Mouse (Mus musculus): ENCODE data around the gene Atp1a3. TPM values are rescaled to one million over a fixed set of nuclear protein-coding genes. Genes with fewer than 3 reads are reported as not detected.

Atp1a3 gene
- polyA plus RNA-seq, 1 experiment from 2014 or later = 0.54 TPM

Small RNA genes within 50 kb of the gene (microRNA-seq; reads per million reads assigned to microRNA genes)
- gene Mir7046 (not detected), gene Mir7047 (not detected)

Other genes starting within 250 kb of the Atp1a3 start
- gene Cd177, start 245.6 kb downstream of the Atp1a3 start, polyA plus RNA-seq (2015; fragmentation: Nextera tagmentation; extraction: Ambion mirVana) = 0.13 and 0.27 TPM in 2 replicates
- 0.20 TPM in 1 of 2 replicates, not detected in the other for gene Ceacam10, start 228.8 kb downstream of the Atp1a3 start, polyA plus RNA-seq (2015; fragmentation: Nextera tagmentation; extraction: Ambion mirVana)
- 7.4 and 8.9 TPM in 2 replicates for gene Gm9844, start 143.7 kb downstream of the Atp1a3 start, polyA plus RNA-seq (2015; fragmentation: Nextera tagmentation; extraction: Ambion mirVana)
- gene Lypd4, start 136.0 kb downstream of the Atp1a3 start, polyA plus RNA-seq (2015; fragmentation: Nextera tagmentation; extraction: Ambion mirVana) = not detected in 2 replicates
- gene Dmrtc2, start 135.9 kb downstream of the Atp1a3 start, polyA plus RNA-seq (2015; fragmentation: Nextera tagmentation; extraction: Ambion mirVana) = not detected in 2 replicates
- 1,190 and 1,237 TPM in 2 replicates for gene Rps19, start 121.6 kb downstream of the Atp1a3 start, polyA plus RNA-seq (2015; fragmentation: Nextera tagmentation; extraction: Ambion mirVana)
- 0.15 and 0.21 TPM in 2 replicates for gene Cd79a, start 108.6 kb downstream of the Atp1a3 start, polyA plus RNA-seq (2015; fragmentation: Nextera tagmentation; extraction: Ambion mirVana)
- gene Arhgef1, start 103.0 kb downstream of the Atp1a3 start, polyA plus RNA-seq (2015; fragmentation: Nextera tagmentation; extraction: Ambion mirVana) = 59.2 and 92.5 TPM in 2 replicates
- not detected in 2 replicates for gene Gm4881, start 61.5 kb downstream of the Atp1a3 start, polyA plus RNA-seq (2015; fragmentation: Nextera tagmentation; extraction: Ambion mirVana)
- 211 and 225 TPM in 2 replicates for gene Rabac1, start 33.2 kb downstream of the Atp1a3 start, polyA plus RNA-seq (2015; fragmentation: Nextera tagmentation; extraction: Ambion mirVana)
- gene Grik5, start 66.4 kb upstream of the Atp1a3 start, polyA plus RNA-seq (2015; fragmentation: Nextera tagmentation; extraction: Ambion mirVana) = 2.4 and 4.4 TPM in 2 replicates
- 15.4 and 23.0 TPM in 2 replicates for gene Zfp574, start 66.6 kb upstream of the Atp1a3 start, polyA plus RNA-seq (2015; fragmentation: Nextera tagmentation; extraction: Ambion mirVana)
- 0.49 and 1.9 TPM in 2 replicates for gene Pou2f2, start 173.8 kb upstream of the Atp1a3 start, polyA plus RNA-seq (2015; fragmentation: Nextera tagmentation; extraction: Ambion mirVana)
- gene Dedd2, start 214.7 kb upstream of the Atp1a3 start, polyA plus RNA-seq (2015; fragmentation: Nextera tagmentation; extraction: Ambion mirVana) = 6.6 and 9.5 TPM in 2 replicates
- 1.7 and 2.9 TPM in 2 replicates for gene Zfp526, start 215.5 kb upstream of the Atp1a3 start, polyA plus RNA-seq (2015; fragmentation: Nextera tagmentation; extraction: Ambion mirVana)
- 6.6 and 9.8 TPM in 2 replicates for gene Gsk3a, start 231.9 kb upstream of the Atp1a3 start, polyA plus RNA-seq (2015; fragmentation: Nextera tagmentation; extraction: Ambion mirVana)
- gene Erf, start 244.8 kb upstream of the Atp1a3 start, polyA plus RNA-seq (2015; fragmentation: Nextera tagmentation; extraction: Ambion mirVana) = 12.1 and 13.2 TPM in 2 replicates